Mouse (Mus musculus) stomach, postnatal 0 days (tissue): ENCODE measurements around the gene Ryr2. TPM values are rescaled to one million over a fixed set of nuclear protein-coding genes. Genes with fewer than 3 reads are reported as not detected.

Source experiments
- ATAC-seq: fragments of 200-750 bp; cut with Nextera tagmentation; 2 replicates; pipeline ENCODE4 v1.8.0; 2017; ENCODE audit not compliant: low FRiP score, low TSS enrichment
- DNase-seq: peaks from one replicate; pipeline ENCODE4 v3.0.0-alpha.2; 2016; ENCODE audit warnings: low spot score
- H3K27ac ChIP-seq: fragments of 300-500 bp; sonication (generic); replicated peaks from 2 replicates; pipeline ENCODE4 v1.5.1; 2014; ENCODE audit warnings: mild to moderate bottlenecking, control low read depth
- H3K27me3 ChIP-seq: fragments of 300-500 bp; sonication (generic); 2 replicates; pipeline ENCODE4 v1.6.1; 2014; ENCODE audit warnings: low read length; ENCODE audit not compliant: control insufficient read depth, insufficient read depth
- H3K36me3 ChIP-seq: fragments of 300-500 bp; sonication (generic); 2 replicates; pipeline ENCODE4 v1.6.1; 2014; ENCODE audit warnings: low read length, mixed read lengths; ENCODE audit not compliant: control insufficient read depth, insufficient read depth
- H3K4me1 ChIP-seq: fragments of 300-500 bp; sonication (generic); replicated peaks from 2 replicates; pipeline ENCODE4 v1.6.1; 2014; ENCODE audit warnings: antibody characterized with exemption; ENCODE audit not compliant: control insufficient read depth, insufficient read depth
- H3K4me2 ChIP-seq: fragments of 300-500 bp; sonication (generic); replicated peaks from 2 replicates; pipeline ENCODE4 v1.6.1; 2014; ENCODE audit warnings: low read depth, mild to moderate bottlenecking, control low read depth, moderate library complexity
- H3K4me3 ChIP-seq: fragments of 300-500 bp; sonication (generic); 2 replicates; pipeline ENCODE4 v1.5.1; 2014; ENCODE audit warnings: low read depth, low read length, control low read depth
- H3K9ac ChIP-seq: fragments of 300-500 bp; sonication (generic); 2 replicates; pipeline ENCODE4 v1.6.1; 2014; ENCODE audit warnings: mild to moderate bottlenecking, low read length, control low read depth, mixed read lengths
- H3K9me3 ChIP-seq: fragments of 300-500 bp; sonication (generic); 2 replicates; pipeline ENCODE4 v1.6.1; 2016; ENCODE audit warnings: low read length; ENCODE audit not compliant: control insufficient read depth
- CTCF ChIP-seq: IDR thresholded peaks from 2 replicates; pipeline ENCODE4 v1.5.1; 2016; ENCODE audit warnings: antibody characterized with exemption, low read depth, mild to moderate bottlenecking, moderate library complexity
- EP300 ChIP-seq: optimal IDR thresholded peaks from 2 replicates; pipeline ENCODE3; 2016; ENCODE audit warnings: antibody characterized with exemption
- WGBS: fragments of 180-500 bp; shearing (Covaris S2); extraction: QIAGEN DNeasy Blood & Tissue Kit; methylation state at CpG from one replicate; pipeline ENCODE4 v1.1.7; 2014; 5-methylcytosine and 5-hydroxymethylcytosine counted together
- polyA plus RNA-seq: library from polyadenylated mRNA; unstranded; fragments of >200 nt; fragmentation: Nextera tagmentation; extraction: Ambion mirVana; gene quantifications from 2 replicates; pipeline ENCODE4 v1.2.1, GENCODE M21; 2015

Gene Ryr2
- polyA plus RNA-seq, 1 experiment from 2014 or later, result 0.61 TPM

DNA sequence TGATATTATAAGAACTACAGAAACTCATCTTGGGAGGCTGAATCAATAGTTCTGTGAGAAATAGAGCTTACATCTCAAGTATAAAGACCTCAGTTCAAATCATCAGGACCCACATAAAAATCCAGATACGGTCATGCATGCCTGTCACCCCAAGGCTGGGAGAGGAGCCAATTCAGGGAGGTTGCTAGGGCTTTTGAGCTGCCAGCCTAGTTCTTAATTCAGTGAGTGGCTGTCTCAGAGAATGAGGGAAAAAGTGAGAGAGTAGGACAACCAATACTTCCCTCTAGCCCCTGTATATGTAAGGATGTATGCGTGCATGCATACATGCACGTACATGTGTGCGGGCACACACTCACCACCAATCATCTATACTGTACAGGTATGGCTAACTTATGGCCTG, 390.5 kb downstream of the Ryr2 start:
- TF ChIP-seq EP300 (no peak), CTCF (no peak)
- WGBS, result 88% methylated on average over 4 of the region's 4 CpGs
- no peaks in the 10 kb centered on the region for H3K9me3 ChIP-seq
- H3K27me3 ChIP-seq, result no peaks in the 10 kb centered on the region
- H3K4me3 ChIP-seq, result no peak overlapping the region
- no peaks in the 10 kb centered on the region for H3K4me1 ChIP-seq
- no peaks in the 10 kb centered on the region for H3K36me3 ChIP-seq
- no peak overlapping the region for H3K4me2 ChIP-seq
- DNase-seq (no peak), ATAC-seq (no peak)
- no peak overlapping the region for H3K27ac ChIP-seq
- H3K9ac ChIP-seq, result no peak overlapping the region

DNA sequence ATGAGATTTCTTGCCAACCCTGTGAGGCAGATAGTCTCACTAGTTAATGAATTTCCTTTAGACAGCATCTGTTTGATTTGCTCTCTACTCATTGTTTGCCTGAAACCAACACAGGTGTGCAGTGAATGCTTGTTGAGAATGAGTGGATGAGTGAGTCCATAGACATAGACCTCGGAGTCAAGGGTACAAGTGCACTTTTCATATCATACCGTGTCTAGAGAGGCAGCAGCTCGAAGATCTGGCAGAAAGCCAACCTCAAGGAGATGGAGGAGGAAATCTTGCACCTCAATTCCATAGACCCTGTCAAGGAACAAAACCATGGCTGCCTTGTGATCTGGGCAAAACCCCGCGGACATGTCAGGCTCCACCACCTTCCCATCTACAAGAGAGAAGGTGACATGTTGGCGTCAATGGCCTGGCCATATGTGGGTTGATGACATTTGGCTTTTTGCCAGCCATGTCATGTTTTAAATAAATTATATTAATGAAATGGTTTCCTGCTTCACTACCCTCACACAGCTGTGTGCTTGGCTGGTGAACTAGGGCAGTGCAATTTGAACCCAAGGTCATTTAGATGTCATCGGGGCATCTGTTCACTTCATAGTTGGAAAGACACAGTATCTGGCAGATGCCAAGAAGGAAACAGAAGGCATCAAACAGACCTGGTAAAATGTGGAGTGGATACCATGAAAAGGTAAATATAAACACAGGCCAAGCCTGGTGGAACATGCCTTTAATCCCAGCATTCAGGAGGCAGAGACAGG, 396.9 kb downstream of the Ryr2 start:
- H3K4me2 ChIP-seq, result no peak overlapping the region
- no peak overlapping the region for H3K4me3 ChIP-seq
- TF ChIP-seq CTCF, result no peak
- TF ChIP-seq EP300, result no peak
- no peak overlapping the region for H3K27ac ChIP-seq
- WGBS, result 70% methylated on average over 7 of the region's 7 CpGs
- ATAC-seq (no peak), DNase-seq (no peak)
- no peak overlapping the region for H3K9ac ChIP-seq
- H3K4me1 ChIP-seq, result no peaks in the 10 kb centered on the region
- no peaks in the 10 kb centered on the region for H3K9me3 ChIP-seq
- H3K27me3 ChIP-seq, result no peaks in the 10 kb centered on the region
- no peaks in the 10 kb centered on the region for H3K36me3 ChIP-seq

DNA sequence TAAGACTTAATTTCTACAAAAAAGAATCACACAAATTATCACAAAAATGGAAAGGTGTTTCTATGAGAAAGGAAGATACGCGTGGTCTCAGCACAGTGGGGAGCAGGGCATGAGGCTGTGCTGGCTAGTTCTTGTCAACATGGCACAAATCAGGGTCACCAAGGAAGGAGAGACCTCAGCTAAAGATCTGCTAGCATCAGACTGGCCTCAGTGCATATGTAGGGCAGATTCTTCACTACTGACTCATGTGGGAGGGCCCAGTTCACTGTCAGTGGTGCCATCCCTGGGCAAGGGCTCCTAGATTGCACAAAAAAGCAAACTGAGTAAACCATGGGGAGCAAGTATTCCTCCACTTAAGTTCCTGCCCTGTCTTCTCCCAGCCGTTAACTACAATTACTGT, 405.0 kb downstream of the Ryr2 start:
- TF ChIP-seq CTCF, result no peak
- no peak for TF ChIP-seq EP300
- Histone ChIP-seq H3K36me3 (no peaks in the 10 kb centered on the region), H3K4me2 (no peak overlapping the region), H3K4me1 (no peaks in the 10 kb centered on the region), H3K9me3 (no peaks in the 10 kb centered on the region), H3K27ac (no peak overlapping the region), H3K9ac (no peak overlapping the region), H3K4me3 (no peak overlapping the region), H3K27me3 (no peaks in the 10 kb centered on the region)
- ATAC-seq, result no peak
- WGBS, result 91% methylated on average over 3 of the region's 3 CpGs
- no peak for DNase-seq

DNA sequence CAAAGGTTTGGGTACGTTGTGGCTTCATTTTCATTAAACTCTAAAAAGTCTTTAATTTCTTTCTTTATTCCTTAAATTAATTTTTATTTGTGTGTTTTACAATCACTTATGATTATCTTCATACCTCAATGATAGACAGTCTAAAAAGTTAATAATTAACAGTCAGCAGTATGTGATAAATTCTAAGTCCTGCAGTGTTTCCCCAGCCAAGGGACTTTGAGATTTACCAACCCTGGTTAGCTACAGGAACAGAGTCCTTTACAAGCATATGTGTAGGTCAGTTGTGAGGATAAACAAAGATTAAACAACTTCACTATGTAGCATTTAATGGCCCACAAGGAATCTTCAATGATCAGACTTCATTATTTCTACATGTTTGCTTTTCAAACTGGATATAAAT, 410.2 kb downstream of the Ryr2 start:
- DNase-seq, result no peak
- no peaks in the 10 kb centered on the region for H3K4me1 ChIP-seq
- no peak overlapping the region for H3K4me3 ChIP-seq
- no peaks in the 10 kb centered on the region for H3K9me3 ChIP-seq
- ATAC-seq, result no peak
- H3K27me3 ChIP-seq, result no peaks in the 10 kb centered on the region
- WGBS, result 92% methylated on average over 1 of the region's 1 CpGs
- no peak overlapping the region for H3K27ac ChIP-seq
- H3K9ac ChIP-seq, result no peak overlapping the region
- no peak for TF ChIP-seq CTCF
- TF ChIP-seq EP300, result no peak
- no peak overlapping the region for H3K4me2 ChIP-seq
- no peaks in the 10 kb centered on the region for H3K36me3 ChIP-seq

DNA sequence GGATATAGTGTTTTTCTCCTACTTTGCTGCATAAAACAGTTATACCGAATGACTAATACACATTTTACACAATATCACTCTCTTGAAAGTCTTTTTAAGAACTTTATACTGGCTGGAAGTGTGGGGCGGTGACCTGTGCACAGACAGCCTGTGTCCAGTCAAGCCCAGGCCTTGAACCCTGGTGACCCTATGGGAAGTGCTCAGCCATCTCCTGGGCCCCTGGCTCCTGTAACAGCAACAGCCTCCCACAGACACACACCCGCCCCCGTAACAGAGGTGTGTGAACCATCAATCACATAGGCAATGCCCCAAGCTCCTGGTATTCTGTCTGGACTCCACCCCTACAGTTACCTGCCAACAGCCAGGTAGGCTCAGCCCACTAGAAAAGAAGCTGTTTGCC, 424.9 kb downstream of the Ryr2 start:
- no peaks in the 10 kb centered on the region for H3K27me3 ChIP-seq
- no peak overlapping the region for H3K27ac ChIP-seq
- H3K36me3 ChIP-seq, result no peaks in the 10 kb centered on the region
- ATAC-seq (no peak), DNase-seq (no peak)
- WGBS, result 65% methylated on average over 4 of the region's 4 CpGs
- no peak overlapping the region for H3K4me2 ChIP-seq
- no peaks in the 10 kb centered on the region for H3K4me1 ChIP-seq
- H3K9ac ChIP-seq, result no peak overlapping the region
- no peak overlapping the region for H3K4me3 ChIP-seq
- H3K9me3 ChIP-seq, result no peaks in the 10 kb centered on the region
- TF ChIP-seq CTCF (no peak), EP300 (no peak)

DNA sequence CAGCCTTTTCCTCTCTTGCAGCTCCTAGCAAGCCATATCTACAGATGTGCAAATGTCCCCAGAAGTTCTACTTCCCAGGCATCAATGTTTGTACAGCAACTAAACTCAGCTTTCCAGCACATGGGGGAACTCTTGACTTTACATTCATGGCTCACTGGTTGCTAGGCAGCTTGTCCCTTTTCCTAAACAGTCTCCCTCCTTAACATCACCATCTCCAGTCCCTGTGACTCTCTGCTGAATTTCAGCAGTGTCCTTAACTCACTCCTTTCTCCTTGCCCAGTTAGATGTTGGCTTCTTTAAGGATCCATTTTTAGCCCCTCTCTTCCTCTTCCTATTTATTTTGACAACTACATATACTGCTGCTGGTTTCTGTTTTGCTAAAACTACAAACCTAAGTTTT, 443.9 kb downstream of the Ryr2 start:
- ATAC-seq, result no peak
- Histone ChIP-seq H3K4me2 (no peak overlapping the region), H3K9ac (no peak overlapping the region), H3K4me3 (no peak overlapping the region), H3K9me3 (no peaks in the 10 kb centered on the region), H3K27ac (no peak overlapping the region), H3K4me1 (no peaks in the 10 kb centered on the region), H3K36me3 (no peaks in the 10 kb centered on the region), H3K27me3 (no peaks in the 10 kb centered on the region)
- TF ChIP-seq EP300 (no peak), CTCF (no peak)
- no peak for DNase-seq
